Comparison of ENCODE assay signal across 16 mouse cellular contexts in genomic region chr19:34293376-34293947, GRCm38 (mm10). TPM values are rescaled to one million over a fixed set of nuclear protein-coding genes. Genes with fewer than 3 reads are reported as not detected.
"Had no signal": no experiment of that assay in that cellular context is flagged by ENCODE, and none has a peak within 500 bp of the region (broad histone marks: within the 10 kb centered on the region; RNA-seq: fewer than 3 reads in every experiment).

No protein-coding gene starts in this region.

- DNase-seq: kidney, adult 18-20 months; kidney, adult 9 months; kidney, postnatal 14 days; kidney, postnatal 4 days; left cerebral cortex, postnatal 4 days; lung, adult 18-20 months; lung, postnatal 36 days; midbrain, embryonic 14.5 days; thymus, adult 18-20 months; thymus, postnatal 25 days had no signal

- H3K9ac ChIP-seq: limb, embryonic 12.5 days; limb, embryonic 15.5 days; liver, embryonic 14.5 days had no signal

- ATAC-seq: intestine, embryonic 16.5 days had no signal

- H3K36me3 ChIP-seq: limb, embryonic 12.5 days; limb, embryonic 15.5 days; midbrain, embryonic 10.5 days had no signal

- H3K4me3 ChIP-seq: limb, embryonic 12.5 days; limb, embryonic 15.5 days; midbrain, embryonic 10.5 days had no signal

- H3K27ac ChIP-seq: limb, embryonic 12.5 days; limb, embryonic 15.5 days; liver, embryonic 14.5 days; midbrain, embryonic 10.5 days had no signal

- H3K9me3 ChIP-seq: limb, embryonic 12.5 days; limb, embryonic 15.5 days; midbrain, embryonic 10.5 days had no signal

- H3K4me2 ChIP-seq: limb, embryonic 12.5 days; limb, embryonic 15.5 days had no signal

RNA-seq across cellular contexts. Expression of gene Fas, which starts 3.0 kb away (rescaled TPM):
- polyA plus RNA-seq: testis, adult 2 months had no signal
